Mouse (Mus musculus) CH12.LX (cell line): ENCODE measurements around the gene Mapk11.

ENCODE experiments used
- CTCF ChIP-seq, 2 experiments: IDR thresholded peaks in 1 of 2; conservative IDR thresholded peaks in 1 of 2; 2 replicates each; pipeline ENCODE4 v1.5.1; 2011 to 2012; ENCODE audit warnings: low read depth in 2 of 2, low read length in 2 of 2, improper control_type of control experiment in 1 of 2, inconsistent platforms in 1 of 2, mild to moderate bottlenecking in 1 of 2, moderate library complexity in 1 of 2
- GABPA ChIP-seq: IDR thresholded peaks from 2 replicates; pipeline ENCODE4 v1.6.1; 2012; ENCODE audit warnings: low read depth, low read length, improper control_type of control experiment, inconsistent platforms; ENCODE audit not compliant: insufficient replicate concordance
- MYC ChIP-seq: IDR thresholded peaks from 2 replicates; pipeline ENCODE4 v1.6.1; 2011; ENCODE audit warnings: low read depth, mild to moderate bottlenecking, improper control_type of control experiment, low read length
- NRF1 ChIP-seq: IDR thresholded peaks from 2 replicates; pipeline ENCODE4 v1.6.1; 2014; ENCODE audit warnings: low read depth, mild to moderate bottlenecking, inconsistent platforms, low read length, improper control_type of control experiment, moderate library complexity
- POLR2A ChIP-seq: IDR thresholded peaks from 2 replicates; pipeline ENCODE4 v1.6.1; 2011; ENCODE audit warnings: low read depth, mild to moderate bottlenecking, improper control_type of control experiment, low read length
- SIN3A ChIP-seq: IDR thresholded peaks from 2 replicates; pipeline ENCODE4 v1.6.1; 2012; ENCODE audit warnings: low read length, improper control_type of control experiment, inconsistent platforms
- SMC3 ChIP-seq: IDR thresholded peaks from 2 replicates; pipeline ENCODE4 v1.6.1; 2011; ENCODE audit warnings: low read depth, low read length, improper control_type of control experiment

DNA sequence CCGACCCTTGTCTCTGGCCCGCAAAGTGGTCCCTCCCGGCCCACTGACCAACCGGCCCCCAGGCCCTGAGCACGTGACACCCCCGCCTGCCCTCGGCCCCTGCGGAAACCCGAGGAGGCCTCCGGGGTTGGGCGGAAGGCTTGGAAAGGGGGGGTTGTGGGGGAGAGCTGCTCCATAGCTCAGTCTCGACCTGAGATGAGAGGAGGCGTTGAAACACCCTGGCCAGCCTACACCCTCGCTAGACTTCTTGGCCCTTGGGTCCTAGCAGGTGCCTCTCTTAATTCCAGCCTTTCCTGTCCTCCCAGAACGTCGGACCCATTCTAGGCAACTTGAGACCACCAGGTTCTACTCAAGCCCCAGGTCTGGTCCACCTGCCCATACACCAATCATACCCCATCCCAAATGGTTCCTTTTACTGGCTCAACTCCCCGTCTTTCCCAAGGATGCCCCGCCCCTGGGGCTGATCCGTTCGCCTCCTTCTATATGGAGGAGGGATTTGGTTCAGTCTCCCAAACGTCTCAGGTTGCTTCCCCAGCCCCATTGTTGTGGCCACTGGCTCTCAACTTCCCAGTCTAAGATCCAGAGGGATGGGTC lies 8.7 kb downstream of the Mapk11 start, which contains the start of gene Mapk12:
- no peak for TF ChIP-seq POLR2A
- no peak for TF ChIP-seq CTCF (conservative IDR thresholded peaks at IDR 0.05 in 1 of 2, IDR thresholded peaks at IDR 0.05 in 1 of 2; ENCODE audit: low read depth in 2 of 2, low read length in 2 of 2)
- TF ChIP-seq SIN3A: no peak
- no peak for TF ChIP-seq GABPA
- TF ChIP-seq SMC3: no peak
- no peak for TF ChIP-seq MYC
- no peak for TF ChIP-seq NRF1
